Mouse (Mus musculus): ENCODE results near the gene Vmn2r19.

DNA sequence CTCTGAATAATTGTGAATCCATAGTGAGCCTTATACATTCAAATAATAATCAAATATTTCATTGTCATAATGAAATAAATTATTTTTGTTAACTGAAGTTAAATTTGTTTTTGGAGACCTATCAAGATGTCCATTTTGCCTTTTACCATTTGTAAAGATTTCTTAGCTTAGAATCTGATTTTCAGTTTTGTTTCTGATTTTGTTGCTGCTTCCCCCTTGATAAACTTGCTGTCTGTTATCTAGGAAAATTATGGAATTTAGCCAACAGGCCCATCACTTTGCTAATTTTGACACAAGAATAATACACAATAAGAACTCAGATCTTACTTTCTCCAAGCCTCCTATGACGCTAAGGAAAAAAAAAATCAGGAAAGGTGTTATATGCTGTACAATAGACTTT, 47.3 kb upstream of the Vmn2r19 start:
- TF ChIP-seq POLR2A (IDR thresholded peaks at IDR 0.05; ENCODE audit: borderline replicate concordance, low read depth, low read length) (no peak), CTCF (IDR thresholded peaks at IDR 0.05; ENCODE audit: low read depth, low read length) (no peak)

Measured in bone marrow macrophage, adult 2 months (primary cell).